Mouse (Mus musculus): ENCODE data around the gene Bmp8b.
"Not testable (repeated sequence)": the region's sequence is repeated elsewhere in the genome, so short reads cannot be mapped to it uniquely, and the experiment has no call there.

Gene Bmp8b

GRCm38 (mm10) chr4:123104651-123105450, at the start of gene Bmp8b:
Bmp8b (plus strand) TSS chr4:123105165.
- in situ Hi-C loops (cut with MboI) = no loop called here

GRCm38 (mm10) chr4:123056560-123057109, 48.3 kb upstream of the Bmp8b start:
- in situ Hi-C loops (cut with MboI) = no loop called here

- in situ Hi-C loops (cut with MboI) = no loop called here
Observed at GRCm38 (mm10) chr4:123057957-123058356, 47.0 kb upstream of the Bmp8b start.

GRCm38 (mm10) chr4:123061744-123062143, 43.2 kb upstream of the Bmp8b start:
- in situ Hi-C loops (cut with MboI) = no loop called here

GRCm38 (mm10) chr4:123068646-123069045, 36.3 kb upstream of the Bmp8b start:
- in situ Hi-C loops (cut with MboI) = no loop called here

- in situ Hi-C loops (cut with MboI) = no loop called here
Observed at GRCm38 (mm10) chr4:123071266-123071966, 33.5 kb upstream of the Bmp8b start.

- in situ Hi-C loops (cut with MboI) = no loop called here
Observed at GRCm38 (mm10) chr4:123076928-123077327, 28.0 kb upstream of the Bmp8b start.

- in situ Hi-C loops (cut with MboI) = no loop called here
Observed at GRCm38 (mm10) chr4:123078231-123078630, 26.7 kb upstream of the Bmp8b start.

GRCm38 (mm10) chr4:123080791-123081190, 24.2 kb upstream of the Bmp8b start:
- in situ Hi-C loops (cut with MboI) = loop anchor here (5.0 to 10.0 kb wide), 2 partner anchors 83 to 186 kb away; partner anchors contain the start of gene Mycl

GRCm38 (mm10) chr4:123082283-123083163, 22.4 kb upstream of the Bmp8b start:
- in situ Hi-C loops (cut with MboI) = loop anchor here (5.0 to 10.0 kb wide), 2 partner anchors 85 to 188 kb away; partner anchors contain the start of gene Mycl

GRCm38 (mm10) chr4:123083323-123083902, 21.6 kb upstream of the Bmp8b start:
- in situ Hi-C loops (cut with MboI) = loop anchor here (5.0 to 10.0 kb wide), 2 partner anchors 86 to 189 kb away; partner anchors contain the start of gene Mycl

- in situ Hi-C loops (cut with MboI) = loop anchor here (10.0 kb wide), 1 partner anchor 190 kb away; no protein-coding TSS in a partner anchor
Observed at GRCm38 (mm10) chr4:123085290-123085689, 19.7 kb upstream of the Bmp8b start.

GRCm38 (mm10) chr4:123086381-123086780, 18.6 kb upstream of the Bmp8b start:
- in situ Hi-C loops (cut with MboI) = loop anchor here (10.0 kb wide), 1 partner anchor 192 kb away; no protein-coding TSS in a partner anchor

GRCm38 (mm10) chr4:123092621-123093020, 12.3 kb upstream of the Bmp8b start:
- in situ Hi-C loops (cut with MboI) = no loop called here

GRCm38 (mm10) chr4:123093064-123093776, 11.7 kb upstream of the Bmp8b start:
- in situ Hi-C loops (cut with MboI) = no loop called here

- in situ Hi-C loops (cut with MboI) = no loop called here
Observed at GRCm38 (mm10) chr4:123093869-123094268, 11.1 kb upstream of the Bmp8b start.

GRCm38 (mm10) chr4:123105451-123105790, 456 bp downstream of the Bmp8b start:
- in situ Hi-C loops (cut with MboI) = no loop called here

- in situ Hi-C loops (cut with MboI) = not testable (repeated sequence)
Observed at GRCm38 (mm10) chr4:123105929-123106328, 964 bp downstream of the Bmp8b start.

- in situ Hi-C loops (cut with MboI) = no loop called here
Observed at GRCm38 (mm10) chr4:123106864-123107263, 1.9 kb downstream of the Bmp8b start.

- in situ Hi-C loops (cut with MboI) = no loop called here
Observed at GRCm38 (mm10) chr4:123108056-123108455, 3.1 kb downstream of the Bmp8b start.

Data from mature B cell (primary cell).